Mouse (Mus musculus) erythroid progenitor cell, adult 5-6 weeks (primary cell): ENCODE data around the gene Afap1. TPM values are rescaled to one million over a fixed set of nuclear protein-coding genes. Genes with fewer than 3 reads are reported as not detected.
A peak's percentile ranks its signal among the peaks of the same experiment; 100 is the strongest.

Experiments used
- ATAC-seq: replicated peaks from 2 replicates; pipeline ENCODE4 v1.8.0; 2016; ENCODE audit warnings: moderate number of reproducible peaks, mild to moderate bottlenecking, moderate TSS enrichment, inconsistent platforms; ENCODE audit not compliant: poor library complexity, low FRiP score, severe bottlenecking
- total RNA-seq, 2 experiments: library from RNA; stranded (forward) in 1 of 2; stranded (reverse) in 1 of 2; fragments of 150-400 nt in 1 of 2; fragments of 186-747, 209-891 nt in 1 of 2; gene quantifications; 2 replicates each; pipeline versions ENCODE4 v1.2.3 to v1.2.4; 2015 to 2017; ENCODE audit warnings: low replicate concordance in 2 of 2

The Afap1 gene
- total RNA-seq, 2 experiments from 2014 or later, result 1.3 to 1.9 TPM

DNA sequence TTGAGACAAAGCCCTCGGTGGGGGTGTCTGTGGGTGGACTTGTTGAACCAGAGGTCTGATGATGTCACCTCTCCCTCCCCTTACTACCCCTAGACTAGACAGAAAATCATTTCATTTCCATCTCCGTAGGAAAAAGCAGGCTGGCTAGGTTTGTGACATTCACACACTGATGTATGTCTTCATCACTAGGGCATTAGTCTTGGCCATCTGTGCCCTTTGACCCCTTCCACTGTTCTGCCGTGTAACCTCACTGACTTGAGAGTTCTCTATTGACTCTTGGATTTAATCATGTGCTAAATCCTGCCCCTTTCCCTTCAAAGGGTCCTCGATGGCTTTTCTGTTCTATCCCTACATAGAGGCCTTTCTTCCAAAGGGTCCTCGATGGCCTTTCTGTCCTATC, 71.9 kb downstream of the Afap1 start:
- ATAC-seq, result no peak

DNA sequence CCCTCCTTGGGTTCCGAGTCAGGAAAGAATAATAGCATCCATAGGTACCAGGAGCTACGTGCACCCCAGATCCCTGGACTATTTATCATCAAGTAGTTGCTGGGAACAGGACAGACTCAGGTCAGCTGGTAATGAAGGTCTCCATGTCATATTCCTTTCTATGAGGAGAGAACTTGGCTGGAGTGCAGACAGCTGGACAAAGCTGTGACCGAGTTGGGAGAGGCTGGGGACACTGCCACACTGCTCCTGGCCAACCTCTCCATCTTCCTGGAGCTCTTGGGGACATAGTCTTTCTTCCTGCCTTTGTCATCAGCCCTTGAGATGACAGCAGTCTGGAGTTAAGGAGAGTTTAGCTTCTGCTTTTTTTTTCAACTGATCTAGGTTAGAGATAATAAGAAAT, 76.7 kb downstream of the Afap1 start:
- no peak for ATAC-seq

DNA sequence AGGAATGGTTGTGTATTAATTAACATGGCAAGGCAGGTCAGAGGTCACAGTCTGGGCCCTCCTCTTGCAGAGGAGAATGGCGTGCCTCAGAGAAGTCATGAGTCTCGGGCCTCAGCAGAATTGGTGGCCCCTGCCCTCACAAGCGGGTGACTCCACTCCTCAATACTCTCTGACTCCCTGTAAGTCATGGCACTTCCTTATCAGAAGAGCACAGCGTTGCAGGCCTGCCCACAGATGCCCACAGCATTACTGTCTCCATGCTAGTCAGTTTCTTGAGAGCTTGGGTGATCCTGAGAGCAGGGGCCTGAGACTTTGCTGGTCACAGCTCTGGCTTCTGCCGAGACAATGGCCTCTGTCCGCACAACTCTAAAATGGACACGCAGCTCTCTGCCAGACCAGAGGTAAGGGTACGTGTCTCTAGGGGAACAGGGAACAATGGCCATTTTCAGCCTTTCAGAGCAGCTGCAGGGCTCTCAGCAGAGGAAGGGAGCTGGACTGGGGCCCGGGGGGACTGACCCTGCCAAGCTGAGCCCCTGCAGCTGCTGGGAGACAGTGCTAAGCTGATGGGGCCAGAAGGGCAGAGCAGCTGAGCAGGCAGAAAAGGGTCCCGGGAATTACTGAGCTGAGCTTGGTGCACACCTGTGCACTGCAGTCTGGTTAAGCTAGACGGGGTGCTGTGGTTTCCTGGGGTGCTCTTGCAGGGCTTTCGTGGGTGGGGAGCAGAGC, 77.4 kb downstream of the Afap1 start:
- no peak for ATAC-seq

DNA sequence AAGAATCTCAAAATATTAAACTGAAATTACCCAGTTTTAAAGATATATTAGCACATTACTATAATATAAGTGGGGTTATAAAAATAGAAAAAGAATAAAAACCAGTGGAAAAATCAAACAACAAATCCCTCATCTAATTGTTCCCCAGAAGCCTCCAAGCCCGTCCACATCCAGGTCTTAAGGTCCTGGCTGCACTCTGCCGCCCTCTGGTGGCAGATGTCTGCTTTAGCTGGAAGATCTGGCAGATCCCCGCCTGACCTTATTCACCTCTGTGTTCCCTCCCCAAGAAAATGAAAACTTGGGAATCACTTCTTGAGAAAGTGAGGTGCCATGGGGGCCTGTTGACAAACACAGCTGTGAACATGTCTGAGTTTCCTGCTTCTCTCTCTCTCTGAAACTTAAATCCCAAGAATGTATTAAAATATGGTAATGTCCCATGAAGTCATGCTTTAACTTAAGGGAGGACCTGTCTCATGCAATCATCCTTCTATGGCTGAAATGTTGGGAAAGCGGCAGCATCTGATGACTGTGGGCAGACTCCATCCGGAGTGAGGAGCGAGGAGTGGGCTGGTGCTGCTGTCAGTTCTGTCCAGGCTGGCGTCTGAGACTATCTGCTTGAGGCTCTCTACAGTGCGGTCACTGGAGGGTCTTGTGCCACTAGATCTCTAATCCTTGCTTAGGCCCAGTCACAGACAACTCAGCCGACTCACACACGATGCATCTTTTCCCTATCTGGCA, 78.9 kb downstream of the Afap1 start:
- peak; percentile 55; the same call in 1 of the 2 replicates for ATAC-seq

DNA sequence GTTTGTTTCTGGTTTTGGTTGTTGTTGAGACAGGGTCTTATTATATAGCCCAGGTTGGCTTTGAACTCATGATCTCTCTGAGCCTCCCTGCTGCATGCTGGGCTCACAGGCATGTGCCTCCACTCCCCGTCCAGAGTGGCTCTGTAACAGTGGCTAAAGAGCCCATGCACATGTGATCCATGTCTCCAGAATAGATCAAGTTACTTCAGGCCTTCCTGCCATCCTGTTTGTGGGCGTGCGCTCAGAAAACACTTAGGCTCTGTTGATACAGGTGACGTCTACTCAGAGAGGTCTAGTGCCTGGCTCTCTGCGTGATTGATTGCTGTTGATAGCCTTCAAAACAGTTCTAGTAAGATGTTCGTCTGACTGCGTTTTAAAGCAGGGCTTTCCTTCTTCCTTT, 79.6 kb downstream of the Afap1 start:
- no peak for ATAC-seq

DNA sequence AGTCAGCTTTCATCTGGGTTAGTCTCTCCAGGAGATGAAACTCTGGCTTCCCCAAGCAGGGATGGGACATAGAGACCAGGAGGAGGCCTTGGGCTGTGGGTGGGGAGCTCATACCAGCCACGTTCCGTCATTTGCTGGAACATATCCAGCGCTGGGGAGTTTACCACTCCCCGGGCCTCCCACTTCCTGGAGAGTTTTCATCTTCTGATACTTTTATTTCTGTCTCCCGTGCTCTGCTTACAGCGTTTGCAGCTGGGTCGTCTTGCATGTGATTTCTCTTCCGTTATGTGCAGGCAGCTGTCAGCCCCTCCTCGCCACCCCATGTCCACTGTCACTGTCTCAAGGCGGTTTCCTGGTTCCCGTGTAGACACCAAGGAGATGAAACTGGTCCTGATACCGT, 80.7 kb downstream of the Afap1 start:
- no peak for ATAC-seq

DNA sequence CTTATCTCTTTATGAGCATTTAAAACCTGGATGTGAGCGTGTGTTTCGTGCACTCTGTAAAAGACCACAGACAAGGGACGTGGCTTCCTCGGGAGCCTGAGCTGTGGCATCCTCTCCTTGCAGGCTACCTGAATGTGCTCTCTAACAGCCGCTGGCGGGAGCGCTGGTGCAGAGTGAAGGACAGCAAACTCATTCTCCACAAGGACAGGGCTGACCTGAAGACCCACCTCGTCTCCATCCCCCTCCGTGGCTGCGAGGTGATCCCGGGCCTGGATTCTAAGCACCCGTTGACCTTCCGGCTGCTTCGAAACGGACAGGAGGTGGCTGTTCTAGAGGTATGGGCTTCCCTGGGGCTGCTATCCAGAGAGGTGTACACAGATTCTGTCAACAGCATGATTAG, 81.1 kb downstream of the Afap1 start:
- no peak for ATAC-seq

DNA sequence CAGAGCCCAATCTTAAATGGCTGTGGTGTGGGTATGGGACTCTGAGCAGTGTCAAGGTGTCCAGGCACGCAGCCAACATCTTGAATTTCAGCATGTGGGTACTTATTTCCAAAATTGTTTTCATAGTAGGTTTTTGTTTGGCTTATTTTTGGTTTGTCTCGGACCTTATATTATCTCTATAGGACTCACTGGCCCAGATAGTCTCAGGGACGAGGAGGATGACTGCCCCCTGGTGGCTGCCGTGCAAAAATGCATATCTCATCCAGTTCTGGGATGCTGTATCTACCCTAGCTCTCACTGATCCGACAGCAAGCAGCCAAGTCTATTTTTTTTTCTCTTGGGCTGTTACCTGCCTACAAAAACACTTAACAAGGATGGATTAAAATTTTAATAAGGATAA, 82.6 kb downstream of the Afap1 start:
- ATAC-seq, result 0 out of 2 replicates have a peak, but pooled peaks have one; percentile 37

DNA sequence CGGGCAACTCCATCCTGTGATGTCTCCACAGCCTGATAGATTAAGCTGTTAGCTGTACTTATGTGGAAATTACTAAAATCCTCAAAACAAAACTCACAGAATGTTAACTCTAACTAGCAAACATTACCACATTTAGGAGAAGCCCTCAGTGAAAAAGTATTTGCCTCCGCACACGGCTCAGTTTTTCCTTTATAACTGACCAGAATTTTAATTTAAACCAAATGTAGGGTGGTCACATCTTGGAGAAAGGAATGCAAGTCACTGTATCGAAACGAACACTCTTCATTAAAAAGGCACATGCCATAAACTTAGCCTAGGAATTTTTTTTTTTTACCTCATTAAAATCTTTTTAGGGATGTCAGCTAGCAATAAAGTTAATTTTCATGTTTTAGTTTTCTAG, 87.4 kb downstream of the Afap1 start:
- no peak for ATAC-seq

DNA sequence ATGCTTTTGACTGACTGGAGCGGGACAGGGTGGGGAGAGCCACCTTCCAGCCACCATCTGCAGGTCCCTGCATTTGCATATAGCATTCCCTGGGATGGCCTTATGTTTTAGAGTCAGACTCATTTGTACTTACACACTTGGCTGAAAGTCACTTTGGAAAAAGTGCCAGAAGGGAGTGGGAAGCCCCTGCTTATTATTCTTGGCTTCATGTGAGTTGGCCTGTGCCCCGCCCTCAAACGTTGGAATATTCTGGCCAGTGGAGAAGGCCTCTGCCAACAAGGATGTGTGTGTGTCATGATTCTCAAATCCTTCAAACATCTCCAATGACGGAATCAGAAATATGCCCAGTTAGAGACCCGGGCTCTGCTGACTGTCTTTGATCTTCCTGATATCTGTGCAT, 88.2 kb downstream of the Afap1 start:
- ATAC-seq, result no peak

DNA sequence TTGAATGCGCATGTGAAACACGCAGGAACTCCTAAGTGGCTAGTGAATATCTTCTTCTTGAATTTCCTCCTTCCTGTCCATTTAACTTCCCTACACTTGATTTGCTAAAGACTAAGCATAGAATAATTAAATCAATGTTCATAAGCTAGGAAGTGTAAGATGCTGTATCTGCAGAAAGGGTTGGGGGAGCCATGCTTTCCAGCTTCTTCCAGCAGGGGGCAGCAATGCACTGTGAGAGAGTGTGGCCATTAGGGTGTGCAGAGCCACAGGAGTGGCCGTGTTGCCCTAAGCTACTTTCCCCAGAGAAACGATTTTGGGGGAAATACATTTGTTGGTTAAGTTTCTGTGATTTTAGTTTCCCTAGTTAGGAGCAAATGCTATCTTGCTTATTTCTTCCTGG, 88.9 kb downstream of the Afap1 start:
- ATAC-seq, result no peak

DNA sequence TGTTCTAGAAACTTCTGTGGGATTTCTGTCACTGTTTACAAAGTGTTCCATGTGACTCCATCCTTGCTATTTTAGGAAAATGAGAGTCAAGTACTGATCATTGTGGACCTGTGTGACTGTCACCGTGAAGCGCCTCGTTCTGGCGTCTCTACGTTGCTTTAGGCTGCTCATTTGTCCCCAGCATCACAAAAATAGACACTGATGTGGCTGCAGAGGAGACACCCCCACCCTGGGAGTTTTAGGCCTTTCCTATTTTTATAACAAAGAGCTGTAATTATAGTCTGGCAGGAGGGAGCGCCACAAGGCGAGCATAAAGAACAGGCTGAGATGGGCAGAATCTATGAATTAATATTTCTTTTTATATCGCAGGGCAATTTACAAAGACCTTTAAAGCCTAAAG, 92.5 kb downstream of the Afap1 start:
- no peak for ATAC-seq

DNA sequence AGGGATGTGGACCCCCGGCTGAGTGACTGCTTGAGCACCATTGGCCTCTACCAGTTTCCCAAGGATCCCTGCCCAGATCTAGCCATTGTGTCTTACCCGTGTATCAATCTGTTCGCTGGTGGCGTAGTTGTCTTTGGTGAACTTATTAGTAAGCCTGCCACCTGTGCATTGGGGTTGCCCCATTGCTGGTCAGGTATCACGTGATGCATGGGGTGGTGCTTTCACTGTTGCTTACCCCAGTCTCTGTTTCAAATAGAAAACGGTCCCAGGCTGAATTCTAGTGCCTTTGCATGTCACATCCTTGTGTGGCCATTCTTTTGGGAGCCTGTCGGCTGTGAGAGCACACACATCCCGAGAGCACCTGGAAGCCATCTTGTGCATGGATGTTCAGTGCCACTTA, 95.0 kb downstream of the Afap1 start:
- no peak for ATAC-seq

DNA sequence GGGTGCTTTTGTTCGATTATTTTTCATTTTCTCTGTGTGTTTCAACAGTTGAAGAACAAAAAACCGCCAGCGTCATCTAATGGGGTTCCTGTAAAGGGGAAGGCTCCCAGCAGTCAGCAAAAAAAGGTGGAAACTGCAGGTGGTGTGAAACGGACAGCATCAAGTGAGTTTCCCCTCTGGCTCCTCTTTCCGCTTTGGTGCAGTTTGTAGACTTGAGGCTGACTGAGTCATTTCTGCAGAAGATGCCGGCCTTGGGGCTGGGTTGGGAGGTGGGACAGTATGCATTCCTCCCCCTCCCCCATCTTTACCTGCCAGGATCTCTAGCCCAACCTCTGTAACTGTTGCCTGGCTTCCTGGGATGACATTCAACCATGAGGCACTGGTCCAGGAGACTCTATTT, 96.4 kb downstream of the Afap1 start:
- no peak for ATAC-seq

DNA sequence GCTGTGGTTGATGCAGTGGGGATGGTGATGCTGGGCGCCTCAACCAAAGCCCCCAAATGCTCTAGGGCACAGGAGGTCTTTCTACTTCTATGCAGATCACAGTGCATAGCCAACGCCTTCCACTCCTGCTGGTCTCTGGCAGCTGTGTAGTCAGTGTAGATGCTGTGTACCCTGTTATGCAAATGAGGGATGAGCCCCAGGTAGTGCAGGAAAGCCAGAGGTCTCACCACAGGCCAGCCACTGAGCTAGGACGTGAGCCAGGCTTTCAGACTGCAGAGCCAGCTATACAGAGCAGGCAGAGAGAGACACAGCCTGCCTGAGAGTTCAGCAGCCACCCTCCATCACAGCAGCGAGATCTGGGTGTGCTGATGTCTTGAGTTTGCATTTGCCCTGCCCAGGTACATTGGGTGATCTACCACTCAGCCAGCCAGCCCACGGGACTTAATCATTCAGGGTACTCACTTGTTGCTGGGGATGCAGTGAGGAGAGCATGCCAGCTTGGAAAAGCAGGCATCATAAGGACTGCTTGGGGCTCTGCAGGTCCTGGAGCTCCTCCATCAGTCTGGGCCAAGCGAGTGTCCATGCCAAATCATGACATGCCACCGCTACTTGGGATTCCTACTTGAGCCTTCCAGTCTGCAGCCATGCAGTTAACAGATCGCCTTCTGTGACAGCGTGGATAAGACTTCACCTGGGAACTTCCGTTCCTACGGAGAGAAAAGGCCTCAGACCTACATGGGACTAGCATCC, 97.0 kb downstream of the Afap1 start:
- ATAC-seq, result no peak

DNA sequence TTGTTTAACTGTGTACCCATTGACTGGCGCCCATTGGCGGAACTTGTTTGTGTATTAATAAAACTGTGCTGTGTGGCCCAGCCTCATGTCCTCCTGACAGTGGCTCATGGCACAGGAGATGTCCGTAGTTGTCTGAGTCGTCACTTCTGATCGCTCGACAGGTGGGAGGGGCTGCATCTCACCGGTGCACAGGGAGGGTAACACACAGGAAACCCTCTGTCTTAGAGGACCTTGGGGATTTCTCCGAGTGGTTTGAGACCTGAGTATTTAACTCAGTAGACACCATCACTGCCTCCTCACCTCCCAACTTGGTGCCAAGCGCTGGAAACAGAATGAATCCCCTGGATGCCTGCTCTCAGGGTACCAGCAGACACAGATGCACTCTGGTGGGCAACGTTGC, 110.7 kb downstream of the Afap1 start:
- ATAC-seq, result no peak

DNA sequence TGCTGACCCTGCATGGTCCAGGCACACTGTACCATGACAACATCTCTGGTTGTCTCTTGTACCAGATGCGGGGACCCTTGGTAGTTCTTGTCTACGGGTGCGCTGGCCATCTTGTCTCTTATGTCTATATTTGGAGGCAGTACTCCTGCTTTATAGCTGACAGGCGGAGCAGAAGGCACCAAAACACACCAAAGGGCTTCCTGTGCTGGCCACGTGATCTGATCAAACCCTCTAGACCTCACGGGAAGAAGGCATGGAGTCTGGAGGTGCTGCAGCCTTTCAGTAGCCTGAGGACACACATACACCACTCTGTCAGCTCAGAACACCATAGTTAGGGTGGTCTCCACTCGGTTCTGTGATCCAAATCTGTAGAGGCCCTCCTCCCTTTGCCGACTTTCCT, 113.0 kb downstream of the Afap1 start:
- ATAC-seq, result no peak

DNA sequence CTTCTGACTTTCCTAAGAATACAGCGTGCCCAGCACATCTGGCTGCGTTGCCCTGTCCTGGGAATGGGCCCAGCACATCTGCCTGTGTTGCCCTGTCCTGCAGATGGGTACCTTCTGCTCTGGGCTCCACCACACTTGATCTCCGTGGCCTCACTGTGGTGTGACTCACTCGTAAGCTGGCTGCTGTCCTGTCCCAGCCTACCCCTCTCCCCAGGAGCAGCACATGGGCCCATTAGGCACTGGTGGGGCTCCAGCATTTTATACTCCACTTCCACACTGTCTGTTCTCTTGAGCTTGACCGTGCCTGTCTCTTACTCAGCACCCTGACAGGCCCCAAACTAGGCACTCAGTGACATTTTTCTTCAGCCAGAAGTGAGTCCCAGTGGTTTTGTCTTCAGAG, 113.5 kb downstream of the Afap1 start:
- no peak for ATAC-seq

DNA sequence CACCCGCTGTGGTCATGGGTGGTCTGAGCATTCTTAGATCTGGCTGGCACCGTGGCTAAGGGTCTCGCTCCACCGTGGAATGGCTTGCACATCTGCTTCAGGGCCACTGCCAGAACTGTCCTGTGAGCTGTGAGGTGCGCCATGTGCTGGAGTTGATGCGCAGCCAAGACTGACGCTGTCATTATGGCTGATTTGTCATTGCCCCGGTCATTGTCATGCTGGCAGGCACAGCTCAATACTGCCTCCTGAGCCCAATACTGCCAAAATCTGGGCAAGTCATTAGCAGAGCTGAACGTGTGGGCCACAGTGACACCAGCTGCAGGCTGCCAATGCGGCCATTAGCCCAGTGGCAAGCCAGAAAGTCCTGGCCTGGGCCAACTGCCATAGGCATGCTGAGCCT, 114.5 kb downstream of the Afap1 start:
- ATAC-seq, result no peak

DNA sequence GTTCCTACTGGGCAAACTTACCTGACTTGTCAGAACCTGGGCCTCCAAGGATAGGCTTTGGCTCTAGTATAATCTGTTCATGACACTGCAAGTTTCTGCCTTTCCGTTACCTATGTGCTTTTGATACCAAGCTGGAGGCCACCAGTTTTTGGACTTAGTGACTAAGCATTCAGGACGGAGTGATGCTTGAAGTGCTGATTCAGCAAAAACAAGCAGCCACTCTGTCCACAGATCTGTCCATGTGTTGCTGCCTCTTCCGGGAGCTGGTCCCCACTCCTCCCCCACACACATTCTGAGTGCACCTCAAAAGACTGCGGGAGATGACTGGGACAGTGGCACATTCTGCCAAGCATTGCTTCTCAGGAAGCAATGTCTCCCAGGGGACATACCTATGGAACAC, 116.3 kb downstream of the Afap1 start:
- ATAC-seq, result no peak

DNA sequence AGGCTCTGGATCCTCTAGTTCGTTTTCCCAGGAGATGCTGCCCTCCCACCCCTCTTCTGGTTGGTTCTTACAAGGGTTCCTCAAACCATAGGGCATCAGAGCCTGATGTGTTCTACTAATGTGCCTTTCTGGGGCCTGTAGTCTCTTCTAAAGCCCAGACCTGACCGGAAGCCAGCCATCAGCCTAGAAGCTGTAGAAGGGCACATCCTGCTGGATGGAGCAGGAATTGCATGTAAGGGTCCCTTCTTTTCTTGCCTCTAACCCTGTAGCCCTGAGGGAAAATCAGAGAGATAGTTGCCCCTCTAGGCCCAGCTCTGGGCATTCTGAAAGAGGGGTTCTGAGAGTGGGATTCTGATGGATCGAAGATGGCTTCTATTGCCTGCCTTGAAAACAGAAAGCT, 125.2 kb downstream of the Afap1 start:
- ATAC-seq, result no peak
